Comparison of ENCODE assay signal across 8 mouse cellular contexts in genomic region chr6:47877058-47877457, GRCm38 (mm10). TPM values are rescaled to one million over a fixed set of nuclear protein-coding genes. Genes with fewer than 3 reads are reported as not detected.
A peak's percentile ranks its signal among the peaks of the same experiment; 100 is the strongest.
DNase-seq lines count a peak whose midpoint lies in the region; ATAC-seq and TF ChIP-seq lines count a peak whose summit lies in the region.

TSS of gene Zfp282 (plus strand) at chr6:47877204.

- DNase-seq in left cerebral cortex, adult 2 months (ENCODE audit: extremely low spot score in 1 of 2, low spot score in 2 of 2) = no peak
- no peak for DNase-seq in left cerebral cortex, adult 11 months (ENCODE audit: low spot score)
- DNase-seq in right cerebral cortex, postnatal 10 days (ENCODE audit: low spot score in 2 of 2) = no peak
- DNase-seq in frontal cortex, postnatal 14 days (ENCODE audit: low spot score in 2 of 2) = no peak
- no peak for DNase-seq in kidney, adult 8-10 months

- no peak for ATAC-seq in embryonic facial prominence, embryonic 12.5 days (ENCODE audit: insufficient number of reproducible peaks, insufficient read depth, low FRiP score, low TSS enrichment)
- no peak for ATAC-seq in hindbrain, embryonic 12.5 days (ENCODE audit: low FRiP score)
- no peak for ATAC-seq in liver, embryonic 15.5 days (ENCODE audit: insufficient read depth)

- WGBS in embryonic facial prominence, embryonic 12.5 days = 6% methylated on average over 9 of the region's 9 CpGs
- 6% methylated on average over 9 of the region's 9 CpGs for WGBS in hindbrain, embryonic 12.5 days
- 3% methylated on average over 9 of the region's 9 CpGs for WGBS in liver, embryonic 15.5 days (ENCODE audit: insufficient replicate concordance)

- peak within 1 kb of the TSS; percentile 97 for H3K27ac ChIP-seq in left cerebral cortex, adult 2 months
- peak within 1 kb of the TSS; percentile 98 for H3K27ac ChIP-seq in embryonic facial prominence, embryonic 12.5 days
- peak within 1 kb of the TSS; percentile 99 for H3K27ac ChIP-seq in hindbrain, embryonic 12.5 days
- peak within 1 kb of the TSS; percentile 94 for H3K27ac ChIP-seq in liver, embryonic 15.5 days (replicated peaks)

- peak within 1 kb of the TSS; percentile 94 for H3K4me3 ChIP-seq in left cerebral cortex, adult 2 months
- H3K4me3 ChIP-seq in embryonic facial prominence, embryonic 12.5 days = peak within 1 kb of the TSS; percentile 93
- peak within 1 kb of the TSS; percentile 94 for H3K4me3 ChIP-seq in hindbrain, embryonic 12.5 days
- peak within 1 kb of the TSS; percentile 75 for H3K4me3 ChIP-seq in liver, embryonic 15.5 days (replicated peaks)

- peaks cover 10% of the 10 kb centered on the region for H3K4me1 ChIP-seq in embryonic facial prominence, embryonic 12.5 days
- H3K4me1 ChIP-seq in hindbrain, embryonic 12.5 days = peaks cover 15% of the 10 kb centered on the region
- peaks cover 27% of the 10 kb centered on the region for H3K4me1 ChIP-seq in liver, embryonic 15.5 days (replicated peaks)

- H3K9ac ChIP-seq in embryonic facial prominence, embryonic 12.5 days = peak within 1 kb of the TSS; percentile 89
- H3K9ac ChIP-seq in hindbrain, embryonic 12.5 days = peak within 1 kb of the TSS; percentile 98
- peak within 1 kb of the TSS; percentile 89 for H3K9ac ChIP-seq in liver, embryonic 15.5 days

- no peak for TF ChIP-seq CTCF in left cerebral cortex, adult 2 months (IDR thresholded peaks at IDR 0.05)

- intact Hi-C loops in left cerebral cortex, adult 2 months (cut with DNase I) = loop anchor here (2.0 to 5.0 kb wide), 2 partner anchors 40 to 44 kb away; partner anchors contain the start of genes Zfp212 and Zfp398

- peak within 1 kb of the TSS; percentile 77 for H3K4me2 ChIP-seq in embryonic facial prominence, embryonic 12.5 days (replicated peaks)
- H3K4me2 ChIP-seq in hindbrain, embryonic 12.5 days (replicated peaks) = peak within 1 kb of the TSS; percentile 88
- H3K4me2 ChIP-seq in liver, embryonic 15.5 days = peak within 1 kb of the TSS; percentile 93

- H3K36me3 ChIP-seq in embryonic facial prominence, embryonic 12.5 days = peaks cover 21% of the 10 kb centered on the region
- H3K36me3 ChIP-seq in hindbrain, embryonic 12.5 days = peaks cover 22% of the 10 kb centered on the region
- H3K36me3 ChIP-seq in liver, embryonic 15.5 days (replicated peaks) = peaks cover 21% of the 10 kb centered on the region

- H3K9me3 ChIP-seq in embryonic facial prominence, embryonic 12.5 days = no peaks in the 10 kb centered on the region
- H3K9me3 ChIP-seq in hindbrain, embryonic 12.5 days (replicated peaks) = no peaks in the 10 kb centered on the region
- H3K9me3 ChIP-seq in liver, embryonic 15.5 days (replicated peaks) = no peaks in the 10 kb centered on the region

- no peaks in the 10 kb centered on the region for H3K27me3 ChIP-seq in embryonic facial prominence, embryonic 12.5 days
- H3K27me3 ChIP-seq in hindbrain, embryonic 12.5 days = no peaks in the 10 kb centered on the region
- no peaks in the 10 kb centered on the region for H3K27me3 ChIP-seq in liver, embryonic 15.5 days

RNA-seq across cellular contexts. Expression of gene Zfp282, which starts in this region (rescaled TPM):
- total RNA-seq in left cerebral cortex, adult 2 months (2021) = 10 to 100 TPM; 12.3 to 13.2 TPM
- polyA plus RNA-seq in embryonic facial prominence, embryonic 12.5 days (2016; fragmentation: Nextera tagmentation; extraction: Ambion mirVana) = 27.1 and 29.2 TPM in 2 replicates
- polyA plus RNA-seq in hindbrain, embryonic 12.5 days (2016; fragmentation: Nextera tagmentation; extraction: Ambion mirVana) = 27.0 and 28.3 TPM in 2 replicates
- 2.6 and 3.1 TPM in 2 replicates for polyA plus RNA-seq in liver, embryonic 15.5 days (2015; fragmentation: Nextera tagmentation; extraction: Ambion mirVana)
